Mouse (Mus musculus) spleen, adult 18-20 months (tissue): Measurements from ENCODE around the gene Acot11.
"Not testable (repeated sequence)": the region's sequence is repeated elsewhere in the genome, so short reads cannot be mapped to it uniquely, and the experiment has no call there.

Source experiments
- DNase-seq, 2 experiments: peaks; one replicate each; pipeline ENCODE4 v3.0.0; 2022; ENCODE audit warnings: mixed read lengths in 2 of 2

Acot11 gene

GRCm38 (mm10) chr4:106772558-106772957, 32.2 kb downstream of the Acot11 start:
- DNase-seq: no peak

- no peak for DNase-seq
These were observed 35.5 kb downstream of the Acot11 start for GRCm38 (mm10) chr4:106769306-106769705.

- no peak for DNase-seq
These were observed 40.6 kb downstream of the Acot11 start for GRCm38 (mm10) chr4:106764166-106764565.

DNA sequence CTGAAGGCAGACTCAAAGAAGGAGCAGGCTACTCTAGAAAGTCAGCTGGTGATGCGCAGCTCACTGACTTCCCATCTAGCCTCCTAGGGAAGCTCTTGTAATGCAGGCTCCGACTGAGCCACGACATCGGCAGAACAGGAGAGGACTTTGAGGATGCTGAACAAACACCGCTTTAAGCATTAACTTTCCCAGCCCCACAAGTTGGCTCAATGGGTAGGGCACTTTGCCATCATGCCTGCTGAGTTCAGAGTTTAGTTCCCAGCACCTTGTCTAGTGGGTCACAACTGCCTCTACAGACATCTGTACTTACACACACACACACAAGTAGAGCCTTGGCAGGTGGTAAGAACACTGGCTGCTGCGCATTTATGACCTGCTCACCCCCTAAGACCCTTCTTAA, 53.1 kb downstream of the Acot11 start:
- DNase-seq: no peak

DNA sequence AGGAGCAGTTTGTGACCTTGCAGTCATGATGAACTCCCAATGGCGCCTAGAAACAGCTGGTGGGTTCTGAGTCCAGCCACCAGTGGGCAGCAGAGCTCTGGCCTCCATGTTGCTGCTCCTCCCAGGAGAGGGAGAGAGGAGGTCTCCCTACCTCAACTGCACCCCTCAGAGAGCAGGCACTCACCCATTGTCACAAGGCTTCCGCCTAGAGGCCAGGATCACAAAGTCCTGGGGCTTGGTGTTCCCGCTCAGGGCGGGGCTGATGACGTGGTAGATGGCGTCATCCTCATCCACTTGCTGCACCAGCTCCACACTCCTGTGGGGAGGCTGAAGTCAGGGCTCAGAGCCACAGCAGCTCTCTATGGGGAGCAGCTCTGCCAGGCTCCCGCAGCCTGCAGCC, 55.1 kb downstream of the Acot11 start:
- DNase-seq: no peak

GRCm38 (mm10) chr4:106747001-106747580, 57.7 kb downstream of the Acot11 start:
- DNase-seq: no peak

DNA sequence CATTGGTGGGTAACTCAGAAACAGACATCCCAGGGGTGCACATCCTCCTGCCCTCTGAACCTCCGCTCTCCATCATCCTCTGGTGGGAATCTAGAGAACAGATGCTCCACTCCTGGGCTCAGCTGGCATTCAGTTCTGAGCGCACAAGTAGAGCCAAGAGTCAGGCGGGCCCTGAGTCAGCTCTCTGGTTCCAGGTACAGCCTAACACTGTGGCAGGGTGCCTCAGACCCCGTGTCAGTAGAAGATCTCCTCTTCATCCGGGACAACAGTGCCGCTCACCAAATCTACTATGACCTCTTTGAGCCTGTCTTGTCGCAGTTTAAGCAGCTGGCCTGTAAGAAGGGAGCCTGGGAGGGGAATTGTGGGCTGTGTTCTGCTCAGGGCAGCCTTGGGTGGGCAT, 58.9 kb downstream of the Acot11 start:
- DNase-seq: no peak

DNA sequence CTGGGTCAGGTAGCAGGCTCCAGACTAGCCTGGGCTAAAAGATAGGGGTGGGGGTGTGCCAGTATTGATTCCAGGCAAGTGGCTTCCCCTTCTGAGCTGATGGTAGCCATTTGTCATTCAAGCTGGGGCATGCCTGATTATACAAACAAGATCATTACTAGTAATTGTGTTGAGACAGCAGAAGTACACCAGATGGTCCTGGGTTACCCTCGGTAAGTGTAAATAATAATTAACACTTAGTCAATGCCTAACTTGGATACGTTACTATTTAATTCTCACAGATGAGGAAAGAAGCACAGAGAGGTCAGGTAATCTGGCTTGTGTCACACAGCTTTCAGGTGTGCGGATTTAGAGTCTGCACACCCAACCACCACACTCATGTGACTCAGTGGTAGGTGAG, 66.9 kb downstream of the Acot11 start:
- DNase-seq: no peak

DNA sequence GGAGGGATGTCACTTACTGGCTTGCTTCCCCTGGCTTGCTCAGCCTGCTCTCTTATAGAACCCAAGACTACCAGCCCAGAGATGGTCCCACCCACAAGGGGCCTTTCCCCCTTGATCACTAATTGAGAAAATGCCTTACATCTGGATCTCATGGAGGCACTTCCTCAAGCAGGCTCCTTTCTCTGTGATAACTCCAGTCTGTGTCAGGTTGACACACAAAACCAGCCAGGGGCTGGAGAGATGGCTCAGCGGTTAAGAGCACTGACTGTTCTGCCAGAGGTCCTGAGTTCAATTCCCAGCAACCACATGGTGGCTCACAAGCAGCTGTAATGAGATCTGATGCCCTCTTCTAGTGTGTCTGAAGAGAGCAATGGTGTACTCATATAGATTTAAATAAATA, 67.9 kb downstream of the Acot11 start:
- not testable (repeated sequence) for DNase-seq

- DNase-seq: no peak
These were observed 71.2 kb downstream of the Acot11 start, which contains the start of gene Fam151a for GRCm38 (mm10) chr4:106733636-106734035. Gene Fam151a, plus strand, starts transcription at chr4:106733889.

DNA sequence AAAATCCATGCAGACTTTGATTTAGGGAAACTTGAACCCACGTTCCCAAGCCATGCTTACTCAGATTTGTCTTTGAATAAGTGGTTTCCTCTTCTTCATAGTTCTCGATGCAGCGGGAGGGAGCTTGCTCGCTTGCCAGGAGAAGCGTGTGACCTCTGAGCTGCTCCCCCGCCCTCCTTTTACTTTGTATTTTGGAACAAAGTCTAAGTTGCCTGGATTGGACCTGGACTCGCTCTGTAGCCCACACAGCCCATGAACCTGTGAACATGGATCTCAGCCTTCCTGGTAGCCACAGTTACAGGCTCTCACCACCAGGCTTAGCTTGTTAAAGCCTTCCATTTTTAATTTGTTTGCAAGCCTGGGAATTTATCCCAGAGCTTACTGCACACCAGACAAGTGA, 74.0 kb downstream of the Acot11 start, which contains the start of gene Mroh7:
Gene Mroh7 (minus strand): TSS at position 112 of the 400 bp plus-strand sequence.
- DNase-seq: no peak

GRCm38 (mm10) chr4:106720631-106721030, 84.2 kb downstream of the Acot11 start:
- no peak for DNase-seq

DNA sequence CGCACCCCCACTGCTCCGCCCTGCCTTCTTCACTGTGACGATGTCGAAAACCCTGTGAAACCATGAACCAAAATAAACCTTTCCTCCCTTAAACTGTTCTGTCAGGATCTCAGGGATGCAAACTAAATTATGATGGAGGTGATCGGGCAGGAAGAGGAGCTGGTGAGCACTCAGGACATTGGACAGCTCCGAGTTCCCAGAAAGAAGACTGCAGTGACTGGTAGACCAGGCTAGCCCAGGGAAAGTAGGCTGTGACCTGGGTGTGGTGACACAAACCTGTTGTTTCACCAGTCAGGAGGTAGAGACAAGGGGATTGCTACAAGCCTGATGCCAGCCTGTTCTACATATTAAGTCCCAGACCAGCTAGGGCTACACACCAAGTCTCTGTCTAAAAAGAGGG, 91.2 kb downstream of the Acot11 start:
- DNase-seq: no peak

- peak; percentile 47 to 73 for DNase-seq
These were observed 96.4 kb downstream of the Acot11 start for GRCm38 (mm10) chr4:106708408-106708807.

GRCm38 (mm10) chr4:106707957-106708356, 96.8 kb downstream of the Acot11 start:
- no peak for DNase-seq

GRCm38 (mm10) chr4:106705096-106705665, 99.6 kb downstream of the Acot11 start:
- DNase-seq: no peak

DNA sequence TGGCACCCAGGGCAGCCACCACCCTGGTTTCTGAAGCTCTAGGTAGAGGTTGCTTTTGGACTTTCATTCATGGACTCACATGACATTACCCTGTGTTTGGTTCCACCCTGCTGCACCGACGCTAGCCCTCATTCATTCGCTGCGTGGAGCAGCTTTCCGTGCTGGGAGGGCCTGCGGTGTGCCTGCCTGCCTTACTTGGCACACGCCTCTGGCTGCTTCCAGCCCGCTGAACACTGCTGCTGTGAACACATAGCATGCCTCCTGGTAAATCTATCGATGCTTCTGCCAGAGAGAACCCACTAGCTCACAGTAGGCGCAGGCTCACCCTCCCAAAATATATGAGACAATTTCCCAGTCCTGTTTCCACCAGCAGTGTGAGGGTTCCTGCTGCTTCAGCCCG, 100.4 kb downstream of the Acot11 start:
- no peak for DNase-seq

GRCm38 (mm10) chr4:106703956-106704355, 100.8 kb downstream of the Acot11 start:
- DNase-seq: no peak

- DNase-seq: no peak
These were observed 104.0 kb downstream of the Acot11 start for GRCm38 (mm10) chr4:106700798-106701197.

DNA sequence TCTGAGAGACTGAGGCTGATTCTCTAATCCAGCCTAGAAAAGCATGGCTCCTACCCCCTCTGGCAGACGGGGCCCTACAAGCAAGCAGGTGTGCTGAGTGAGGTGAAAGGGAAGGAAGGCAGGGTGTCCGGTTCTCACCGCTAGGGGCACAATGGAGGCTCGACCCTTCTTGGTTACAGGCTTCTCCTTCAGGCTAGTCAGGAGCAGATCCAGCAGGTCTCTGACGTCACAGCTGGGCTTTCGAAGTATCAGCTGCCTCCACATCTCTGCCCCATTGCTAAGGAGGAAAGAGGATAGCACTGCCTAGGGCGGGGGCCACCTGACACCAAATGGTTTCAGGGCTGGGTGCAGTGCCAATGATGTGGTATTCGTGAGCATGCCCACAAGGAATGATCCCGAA, 104.8 kb downstream of the Acot11 start:
- no peak for DNase-seq
